In the genomic region with DNA sequence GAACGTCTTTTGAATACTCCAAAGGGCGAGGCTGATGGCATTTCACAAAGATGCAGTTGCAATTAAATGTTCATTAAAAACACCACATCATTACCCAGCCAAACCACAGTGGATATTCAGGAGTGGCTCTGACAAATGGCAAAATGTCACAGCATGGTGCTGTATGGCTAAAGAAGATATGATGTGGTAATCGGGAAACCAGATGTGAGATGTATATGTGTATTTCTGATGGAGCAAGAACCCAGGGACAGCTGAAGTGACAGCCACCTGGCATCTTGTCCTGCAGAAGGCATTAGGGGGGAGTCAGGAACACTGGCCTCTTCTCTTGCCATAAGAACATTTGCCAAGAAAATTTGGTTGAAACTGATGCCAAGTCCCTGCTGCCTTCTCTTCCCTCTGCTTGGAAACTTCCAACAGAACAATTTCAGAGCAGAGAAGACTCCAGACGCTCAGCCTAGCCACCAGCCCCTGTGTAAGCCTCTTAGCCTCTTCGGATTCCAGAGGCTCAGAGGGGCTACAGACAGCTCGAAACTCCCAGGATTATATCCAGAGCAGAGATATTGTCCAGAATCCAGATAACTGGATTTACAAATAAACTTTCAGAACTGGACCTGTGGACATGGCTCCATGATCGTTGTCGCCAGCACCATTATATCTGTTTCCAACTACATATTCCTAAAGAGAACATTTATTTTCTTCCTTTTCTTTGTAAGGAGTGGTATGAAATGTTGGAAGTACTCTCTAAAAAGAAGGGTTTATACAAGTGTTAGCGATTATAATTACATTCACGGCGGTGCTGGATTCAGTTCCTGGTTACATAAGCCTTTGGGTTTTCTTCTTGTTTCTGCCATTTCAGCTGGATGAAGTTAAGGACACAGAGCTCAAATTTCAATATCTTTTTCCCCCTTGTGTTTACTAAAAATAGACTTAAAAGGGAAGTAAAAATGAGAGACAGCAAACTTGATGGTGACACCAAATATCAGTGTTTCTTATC, we compare ENCODE assay signal across 18 mouse cellular contexts.
A peak's percentile ranks its signal among the peaks of the same experiment; 100 is the strongest.
DNase-seq lines count a peak whose midpoint lies in the region; ATAC-seq lines count a peak whose summit lies in the region.
"Had no signal": no experiment of that assay in that cellular context is flagged by ENCODE, and none has a peak within 500 bp of the region (broad histone marks: within the 10 kb centered on the region; RNA-seq: fewer than 3 reads in every experiment).

No protein-coding gene starts in this region.

- no peak overlapping the region for H3K4me3 ChIP-seq in lung, embryonic 15.5 days
- no peak overlapping the region for H3K4me3 ChIP-seq in embryonic facial prominence, embryonic 15.5 days (replicated peaks)
- H3K4me3 ChIP-seq: embryonic facial prominence, embryonic 13.5 days; forebrain, embryonic 10.5 days; heart, embryonic 12.5 days; layer of hippocampus, adult 2 months had no signal

- H3K4me2 ChIP-seq in lung, embryonic 15.5 days, result no peak overlapping the region
- H3K4me2 ChIP-seq in embryonic facial prominence, embryonic 15.5 days (replicated peaks), result no peak overlapping the region
- H3K4me2 ChIP-seq: embryonic facial prominence, embryonic 13.5 days; heart, embryonic 12.5 days had no signal

- no peak overlapping the region for H3K9ac ChIP-seq in lung, embryonic 15.5 days
- H3K9ac ChIP-seq in embryonic facial prominence, embryonic 15.5 days, result no peak overlapping the region
- H3K9ac ChIP-seq: embryonic facial prominence, embryonic 13.5 days; heart, embryonic 12.5 days had no signal

- no peaks in the 10 kb centered on the region for H3K9me3 ChIP-seq in lung, embryonic 15.5 days
- no peaks in the 10 kb centered on the region for H3K9me3 ChIP-seq in embryonic facial prominence, embryonic 15.5 days (replicated peaks)
- H3K9me3 ChIP-seq: embryonic facial prominence, embryonic 13.5 days; forebrain, embryonic 10.5 days had no signal

- no peak for ATAC-seq in cerebellum, adult (ENCODE audit: insufficient number of reproducible peaks, low FRiP score, low TSS enrichment)
- ATAC-seq in lung, embryonic 15.5 days (ENCODE audit: borderline replicate concordance, extremely low read depth, low FRiP score, low TSS enrichment), result peak; percentile 67; the same call in 1 of the 2 replicates
- ATAC-seq in embryonic facial prominence, embryonic 15.5 days (ENCODE audit: insufficient number of reproducible peaks, low FRiP score, low TSS enrichment, low read depth), result no peak

- H3K27me3 ChIP-seq in lung, embryonic 15.5 days, result no peaks in the 10 kb centered on the region
- no peaks in the 10 kb centered on the region for H3K27me3 ChIP-seq in embryonic facial prominence, embryonic 15.5 days
- H3K27me3 ChIP-seq: embryonic facial prominence, embryonic 13.5 days; heart, embryonic 12.5 days had no signal

- no peaks in the 10 kb centered on the region for H3K36me3 ChIP-seq in lung, embryonic 15.5 days
- H3K36me3 ChIP-seq in embryonic facial prominence, embryonic 15.5 days, result no peaks in the 10 kb centered on the region
- H3K36me3 ChIP-seq: embryonic facial prominence, embryonic 13.5 days; forebrain, embryonic 10.5 days; heart, embryonic 12.5 days had no signal

- peak; percentile 18 for DNase-seq in cerebellum, adult 11 months
- no peak for DNase-seq in lung, postnatal 10 days
- peak; percentile 64 for DNase-seq in cerebellum, adult 9-10 months
- DNase-seq in layer of hippocampus, adult 9-11 months, result no peak
- no peak for DNase-seq in urinary bladder, adult 2 months (ENCODE audit: low spot score)
- DNase-seq: heart, postnatal 36 days; kidney, adult 18-20 months; kidney, postnatal 10 days; liver; lung, postnatal 14 days; right cerebral cortex, postnatal 4 days had no signal

- H3K27ac ChIP-seq in lung, embryonic 15.5 days, result no peak overlapping the region
- 0 out of 2 replicates have a peak overlapping the region, but pooled peaks have one; percentile 17 for H3K27ac ChIP-seq in embryonic facial prominence, embryonic 15.5 days (replicated peaks)
- H3K27ac ChIP-seq: embryonic facial prominence, embryonic 13.5 days; forebrain, embryonic 10.5 days; layer of hippocampus, adult 2 months had no signal

- H3K4me1 ChIP-seq in lung, embryonic 15.5 days, result no peaks in the 10 kb centered on the region; the same call in 1 of the 2 replicates
- H3K4me1 ChIP-seq in embryonic facial prominence, embryonic 15.5 days, result peaks cover 13% of the 10 kb centered on the region; the same call in 1 of the 2 replicates
- H3K4me1 ChIP-seq: forebrain, embryonic 10.5 days had no signal

- WGBS in lung, embryonic 15.5 days, result 61% methylated on average over 11 of the region's 11 CpGs
- WGBS in embryonic facial prominence, embryonic 15.5 days, result 55% methylated on average over 11 of the region's 11 CpGs

Comparison
In these comparisons a context has a peak if more than half of its experiments do, and no peak if none do; other contexts are left out.
1. DNase-seq: peak in cerebellum, adult 11 months (single experiment) and cerebellum, adult 9-10 months (single experiment); none in lung, postnatal 10 days (single experiment), layer of hippocampus, adult 9-11 months (single experiment) and urinary bladder, adult 2 months (single experiment).